Mouse (Mus musculus): ENCODE results near the gene Atp1b4.

DNA sequence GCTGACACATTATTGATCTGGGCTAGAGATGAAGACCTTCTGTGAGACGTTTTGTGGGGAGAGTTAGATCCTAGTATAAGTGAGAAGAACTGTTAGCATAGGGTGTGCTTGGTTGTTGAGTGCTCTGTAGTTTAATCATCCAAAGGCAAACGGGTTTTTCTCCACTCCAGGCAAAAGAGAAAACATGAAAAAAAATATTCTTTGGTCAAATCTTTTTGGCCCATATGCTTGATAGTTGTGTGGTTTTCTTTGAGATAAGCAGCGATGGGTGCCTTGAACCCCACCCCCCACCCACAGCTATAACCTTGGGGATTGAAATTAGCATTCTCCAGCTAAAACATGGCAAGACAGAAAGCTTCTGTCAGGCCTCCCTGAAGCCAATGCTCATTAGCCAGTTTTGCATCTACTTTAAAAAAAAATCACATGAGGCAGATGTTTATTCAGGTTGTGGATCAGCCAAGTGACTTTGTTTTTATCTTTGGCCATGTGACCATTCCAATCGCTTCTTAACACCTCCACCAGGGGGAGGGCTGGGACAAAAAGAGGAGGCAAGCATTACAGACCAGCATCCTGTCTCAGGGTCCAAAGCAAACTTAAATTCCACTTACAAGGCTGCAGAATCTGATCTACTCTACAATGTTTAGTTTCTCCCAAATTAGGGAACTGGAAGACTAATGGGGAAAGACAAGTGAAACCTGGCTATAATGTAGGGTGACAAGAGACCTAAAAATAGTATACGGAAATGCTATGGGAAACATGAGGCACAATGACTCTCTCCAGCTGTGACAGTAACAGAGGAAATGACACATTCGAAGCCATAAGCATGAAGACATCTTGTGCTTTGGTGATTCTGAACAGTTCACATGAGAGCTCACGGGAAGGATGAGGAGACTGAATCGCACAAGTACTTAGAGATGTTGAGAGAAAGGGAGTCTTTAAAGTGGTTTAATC lies 18.6 kb downstream of the Atp1b4 start:
- TF ChIP-seq CTCF (IDR thresholded peaks at IDR 0.05; ENCODE audit: low read depth, low read length), result no peak; the same call in 1 of the 2 replicates
- TF ChIP-seq POLR2AphosphoS5 (IDR thresholded peaks at IDR 0.05; ENCODE audit: insufficient replicate concordance, low read depth, low read length), result no peak
